Mouse (Mus musculus): ENCODE data around the gene Ssb. TPM values are rescaled to one million over a fixed set of nuclear protein-coding genes. Genes with fewer than 3 reads are reported as not detected.

Gene Ssb
- polyA plus RNA-seq (2015; fragmentation: Nextera tagmentation; extraction: Ambion mirVana), result 296 and 313 TPM in 2 replicates

DNA sequence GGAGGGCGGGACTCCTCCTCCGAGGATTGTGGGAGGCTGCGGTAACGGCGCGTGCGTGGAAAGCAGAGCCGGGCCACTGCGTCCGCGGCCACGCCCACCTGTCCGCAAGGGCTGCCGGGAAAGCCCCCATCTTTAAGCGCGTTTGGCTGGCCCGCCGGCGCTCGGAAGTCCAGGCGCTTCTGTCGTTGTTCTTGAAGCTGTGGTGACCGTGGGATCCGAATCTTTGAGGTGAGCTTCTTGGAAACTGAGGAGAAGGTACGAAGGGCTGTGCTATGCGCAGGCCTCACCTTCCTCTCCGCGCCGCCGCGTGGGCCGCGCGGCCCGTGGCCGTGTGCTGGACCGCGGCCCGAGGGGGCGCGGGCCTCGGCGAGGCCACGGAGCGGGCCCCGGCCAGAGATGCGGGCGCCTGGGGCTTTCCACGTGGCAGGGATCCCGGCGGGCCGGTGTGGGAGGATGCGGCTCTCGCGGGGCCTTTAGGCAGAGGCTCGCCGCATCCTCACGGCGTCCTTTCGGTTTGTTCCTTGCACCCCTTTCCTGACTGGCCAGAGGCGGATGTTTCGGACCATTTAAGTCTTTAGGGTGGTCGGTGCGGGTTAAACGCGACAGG is at the start of gene Ssb:
Ssb (plus strand) TSS at position 78 of the 607 bp plus-strand sequence.
- peak within 1 kb of the TSS; percentile 100 for H3K4me3 ChIP-seq (ENCODE audit: low read length)
- ATAC-seq (ENCODE audit: low FRiP score, low TSS enrichment), result peak; percentile 97
- peak within 1 kb of the TSS; percentile 100 for H3K9ac ChIP-seq (replicated peaks; ENCODE audit: low read length)
- under 1% methylated on average over 62 of the region's 66 CpGs for WGBS
- no peaks in the 10 kb centered on the region for H3K27me3 ChIP-seq (ENCODE audit: insufficient read depth, low read length)
- peaks cover 8% of the 10 kb centered on the region; the same call in 1 of the 2 replicates for H3K36me3 ChIP-seq (ENCODE audit: insufficient read depth, low read length)
- H3K27ac ChIP-seq (ENCODE audit: low read length), result peak within 1 kb of the TSS; percentile 94
- peaks cover 12% of the 10 kb centered on the region; the same call in 1 of the 2 replicates for H3K4me1 ChIP-seq (ENCODE audit: insufficient read depth, low read length)
- H3K9me3 ChIP-seq (ENCODE audit: low read length), result no peaks in the 10 kb centered on the region
- peak within 1 kb of the TSS; percentile 67 for H3K4me2 ChIP-seq (replicated peaks; ENCODE audit: low read depth, low read length)

DNA sequence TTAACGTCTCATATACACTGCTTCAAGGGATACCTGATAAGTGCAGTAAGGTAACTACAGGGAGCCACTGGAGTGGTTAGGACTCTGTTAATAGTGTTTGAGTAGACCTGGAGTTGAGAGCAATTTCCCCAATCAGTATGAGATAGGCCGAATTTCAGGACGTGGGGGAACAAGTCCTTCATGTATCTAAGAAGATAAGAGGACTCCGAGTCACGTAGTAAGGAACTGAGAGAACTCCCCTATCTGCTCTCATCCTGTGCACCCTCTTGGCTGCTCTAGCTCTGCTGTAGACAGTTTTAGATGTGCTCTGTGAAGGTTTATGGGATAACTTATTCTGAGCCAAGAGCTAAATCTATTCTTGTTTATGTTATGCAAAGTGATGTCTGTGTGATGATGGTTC is 44.8 kb upstream of the Ssb start:
- WGBS, result 67% methylated on average over 5 of the region's 5 CpGs
- no peak overlapping the region for H3K9ac ChIP-seq (replicated peaks; ENCODE audit: low read length)
- ATAC-seq (ENCODE audit: low FRiP score, low TSS enrichment), result no peak
- H3K4me3 ChIP-seq (ENCODE audit: low read length), result no peak overlapping the region
- H3K4me2 ChIP-seq (replicated peaks; ENCODE audit: low read depth, low read length), result no peak overlapping the region
- no peaks in the 10 kb centered on the region for H3K9me3 ChIP-seq (ENCODE audit: low read length)
- H3K27ac ChIP-seq (ENCODE audit: low read length), result no peak overlapping the region
- no peaks in the 10 kb centered on the region for H3K27me3 ChIP-seq (ENCODE audit: insufficient read depth, low read length)
- peaks cover 2% of the 10 kb centered on the region; the same call in 1 of the 2 replicates for H3K4me1 ChIP-seq (ENCODE audit: insufficient read depth, low read length)
- no peaks in the 10 kb centered on the region for H3K36me3 ChIP-seq (ENCODE audit: insufficient read depth, low read length)

DNA sequence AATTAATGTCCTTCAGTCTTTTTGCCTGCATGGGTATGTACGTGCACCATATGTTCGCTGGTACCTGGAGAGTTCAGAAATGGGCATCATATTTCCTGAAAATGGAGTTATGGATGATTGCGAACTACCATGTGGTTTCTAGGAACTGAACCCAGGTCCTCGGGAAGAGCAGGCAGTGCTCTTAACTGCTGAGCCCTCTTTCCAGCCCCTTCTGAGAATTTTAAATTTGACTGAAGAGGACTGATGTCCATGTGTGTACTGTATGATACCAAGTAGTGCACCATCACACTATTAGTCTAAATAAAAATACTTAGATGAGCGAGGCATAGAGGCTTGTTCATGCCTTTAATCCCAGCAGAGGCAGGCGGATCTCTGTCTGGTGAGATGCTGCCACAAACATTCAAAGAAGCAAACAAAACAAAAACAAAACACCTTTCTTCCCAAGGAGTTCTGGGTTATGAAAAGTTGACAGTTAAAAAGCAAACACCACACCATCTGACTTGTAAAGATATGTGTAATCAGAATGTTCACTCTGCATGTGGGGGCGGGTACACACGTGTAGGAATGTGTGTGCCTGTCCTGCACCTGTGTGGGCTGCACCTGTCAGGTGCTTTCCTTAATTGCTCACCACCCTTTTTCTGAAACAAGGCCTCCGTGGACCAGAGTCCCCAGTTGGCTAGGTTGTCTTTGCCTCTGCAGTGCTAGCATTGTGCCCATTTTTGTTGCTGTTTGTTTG is 42.8 kb upstream of the Ssb start:
- ATAC-seq (ENCODE audit: low FRiP score, low TSS enrichment), result no peak
- no peaks in the 10 kb centered on the region for H3K36me3 ChIP-seq (ENCODE audit: insufficient read depth, low read length)
- peaks cover 7% of the 10 kb centered on the region; the same call in 1 of the 2 replicates for H3K4me1 ChIP-seq (ENCODE audit: insufficient read depth, low read length)
- 75% methylated on average over 9 of the region's 9 CpGs for WGBS
- H3K9ac ChIP-seq (replicated peaks; ENCODE audit: low read length), result no peak overlapping the region
- H3K27me3 ChIP-seq (ENCODE audit: insufficient read depth, low read length), result no peaks in the 10 kb centered on the region
- H3K4me3 ChIP-seq (ENCODE audit: low read length), result no peak overlapping the region
- no peak overlapping the region for H3K27ac ChIP-seq (ENCODE audit: low read length)
- no peaks in the 10 kb centered on the region for H3K9me3 ChIP-seq (ENCODE audit: low read length)
- no peak overlapping the region for H3K4me2 ChIP-seq (replicated peaks; ENCODE audit: low read depth, low read length)

DNA sequence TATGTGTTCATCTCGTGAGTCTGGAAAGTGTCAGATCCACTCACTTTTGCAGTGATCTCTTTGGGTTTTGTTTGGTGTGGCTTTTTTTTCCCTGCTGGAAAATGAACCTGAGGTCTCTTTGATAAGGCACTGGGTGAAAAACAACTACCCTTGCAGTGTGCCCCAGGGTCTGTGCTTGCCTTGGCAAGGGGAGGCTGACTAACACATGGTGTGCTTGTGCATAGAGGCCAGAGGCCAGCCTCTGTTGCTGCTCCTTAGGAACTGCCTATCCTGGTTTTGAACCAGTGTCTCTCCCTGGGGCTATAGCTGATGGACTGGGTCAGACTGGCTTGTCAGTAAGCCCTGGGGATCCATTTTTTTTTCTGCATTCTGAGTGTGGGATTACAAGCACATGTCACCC is 41.2 kb upstream of the Ssb start:
- Histone ChIP-seq H3K4me2 (replicated peaks; ENCODE audit: low read depth, low read length) (no peak overlapping the region), H3K36me3 (ENCODE audit: insufficient read depth, low read length) (peaks cover 4% of the 10 kb centered on the region; the same call in 1 of the 2 replicates), H3K4me3 (ENCODE audit: low read length) (no peak overlapping the region), H3K9ac (replicated peaks; ENCODE audit: low read length) (no peak overlapping the region), H3K27ac (ENCODE audit: low read length) (no peak overlapping the region), H3K4me1 (ENCODE audit: insufficient read depth, low read length) (peaks cover 16% of the 10 kb centered on the region; the same call in 1 of the 2 replicates), H3K27me3 (ENCODE audit: insufficient read depth, low read length) (no peaks in the 10 kb centered on the region), H3K9me3 (ENCODE audit: low read length) (no peaks in the 10 kb centered on the region)
- WGBS, result 61% methylated on average over 1 of the region's 1 CpGs
- ATAC-seq (ENCODE audit: low FRiP score, low TSS enrichment), result no peak

DNA sequence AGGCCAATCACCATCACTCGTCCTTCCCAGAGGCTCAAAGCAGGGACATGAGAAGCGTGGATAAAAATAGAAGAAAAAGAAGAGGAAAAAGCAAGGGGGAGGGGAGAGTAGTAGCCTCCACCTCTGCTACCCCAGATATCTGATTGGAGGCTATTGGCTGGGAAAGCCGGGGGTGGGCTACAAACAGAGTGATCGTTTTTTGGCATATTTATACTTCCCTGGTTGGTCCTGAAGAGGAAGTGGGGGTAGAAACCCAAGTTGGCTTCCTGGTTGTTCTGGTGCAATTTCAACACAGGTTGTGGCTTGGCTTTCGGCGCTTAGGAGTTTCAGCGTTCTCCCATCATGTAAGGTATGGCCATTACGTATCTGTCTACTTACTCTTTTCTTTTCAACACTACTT is 39.7 kb upstream of the Ssb start, which contains the start of gene Klhl23:
Klhl23 (plus strand) TSS at position 234 of the 400 bp plus-strand sequence.
- H3K4me2 ChIP-seq (replicated peaks; ENCODE audit: low read depth, low read length), result peak within 1 kb of the TSS; percentile 84
- H3K27me3 ChIP-seq (ENCODE audit: insufficient read depth, low read length), result no peaks in the 10 kb centered on the region
- peak within 1 kb of the TSS; percentile 84 for H3K4me3 ChIP-seq (ENCODE audit: low read length)
- peak within 1 kb of the TSS; percentile 95 for H3K27ac ChIP-seq (ENCODE audit: low read length)
- no peaks in the 10 kb centered on the region for H3K9me3 ChIP-seq (ENCODE audit: low read length)
- H3K36me3 ChIP-seq (ENCODE audit: insufficient read depth, low read length), result peaks cover 7% of the 10 kb centered on the region; the same call in 1 of the 2 replicates
- peaks cover 22% of the 10 kb centered on the region; the same call in 1 of the 2 replicates for H3K4me1 ChIP-seq (ENCODE audit: insufficient read depth, low read length)
- WGBS, result 12% methylated on average over 8 of the region's 8 CpGs
- ATAC-seq (ENCODE audit: low FRiP score, low TSS enrichment), result 0 out of 2 replicates have a peak, but pooled peaks have one; percentile 17
- H3K9ac ChIP-seq (replicated peaks; ENCODE audit: low read length), result peak within 1 kb of the TSS; percentile 95

DNA sequence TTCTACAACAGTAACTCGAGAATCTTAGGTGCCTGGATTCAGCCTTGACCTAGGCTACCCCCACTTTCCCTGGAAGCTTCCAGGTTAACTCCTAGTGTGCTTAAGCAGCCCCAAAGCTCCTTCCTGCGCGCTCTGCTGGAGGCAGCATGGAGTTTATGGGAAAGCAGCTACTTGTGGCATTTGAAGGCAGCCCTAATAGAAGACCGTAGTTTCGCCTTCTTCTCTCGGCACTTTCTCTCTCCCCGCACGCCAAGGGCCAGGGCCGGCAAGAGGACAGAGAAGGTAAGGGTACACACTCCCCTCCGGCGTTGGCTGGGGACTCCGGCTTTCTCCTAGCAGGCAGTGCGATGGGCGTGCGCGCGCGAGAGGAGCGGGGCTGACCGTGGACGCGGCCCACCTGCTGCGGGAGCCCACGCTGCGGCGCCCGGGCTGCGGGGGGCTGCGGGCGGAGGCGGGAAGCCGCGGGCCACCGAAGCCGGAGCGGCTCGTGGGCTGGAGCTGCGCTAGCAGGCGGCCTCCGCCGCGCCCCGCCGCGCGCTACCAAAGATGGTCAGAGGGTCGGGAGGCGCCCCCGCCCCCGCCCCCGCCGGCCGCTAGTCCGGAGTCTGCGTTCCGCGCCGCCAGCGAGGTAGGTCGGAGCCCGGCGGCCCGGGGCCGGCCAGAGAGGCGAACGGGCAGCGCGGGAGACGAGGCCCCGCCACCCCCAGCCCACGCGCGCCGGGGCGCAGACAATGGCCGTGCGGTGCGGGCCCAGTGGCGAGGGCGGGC is 38.8 kb upstream of the Ssb start:
- H3K9me3 ChIP-seq (ENCODE audit: low read length), result no peaks in the 10 kb centered on the region
- peak overlapping the region; percentile 95 for H3K9ac ChIP-seq (replicated peaks; ENCODE audit: low read length)
- H3K27ac ChIP-seq (ENCODE audit: low read length), result peak overlapping the region; percentile 95
- peaks cover 7% of the 10 kb centered on the region; the same call in 1 of the 2 replicates for H3K36me3 ChIP-seq (ENCODE audit: insufficient read depth, low read length)
- peak overlapping the region; percentile 84 for H3K4me3 ChIP-seq (ENCODE audit: low read length)
- H3K27me3 ChIP-seq (ENCODE audit: insufficient read depth, low read length), result no peaks in the 10 kb centered on the region
- peaks cover 22% of the 10 kb centered on the region; the same call in 1 of the 2 replicates for H3K4me1 ChIP-seq (ENCODE audit: insufficient read depth, low read length)
- H3K4me2 ChIP-seq (replicated peaks; ENCODE audit: low read depth, low read length), result peak overlapping the region; percentile 84
- WGBS, result under 1% methylated on average over 61 of the region's 80 CpGs
- ATAC-seq (ENCODE audit: low FRiP score, low TSS enrichment), result peak; percentile 83

DNA sequence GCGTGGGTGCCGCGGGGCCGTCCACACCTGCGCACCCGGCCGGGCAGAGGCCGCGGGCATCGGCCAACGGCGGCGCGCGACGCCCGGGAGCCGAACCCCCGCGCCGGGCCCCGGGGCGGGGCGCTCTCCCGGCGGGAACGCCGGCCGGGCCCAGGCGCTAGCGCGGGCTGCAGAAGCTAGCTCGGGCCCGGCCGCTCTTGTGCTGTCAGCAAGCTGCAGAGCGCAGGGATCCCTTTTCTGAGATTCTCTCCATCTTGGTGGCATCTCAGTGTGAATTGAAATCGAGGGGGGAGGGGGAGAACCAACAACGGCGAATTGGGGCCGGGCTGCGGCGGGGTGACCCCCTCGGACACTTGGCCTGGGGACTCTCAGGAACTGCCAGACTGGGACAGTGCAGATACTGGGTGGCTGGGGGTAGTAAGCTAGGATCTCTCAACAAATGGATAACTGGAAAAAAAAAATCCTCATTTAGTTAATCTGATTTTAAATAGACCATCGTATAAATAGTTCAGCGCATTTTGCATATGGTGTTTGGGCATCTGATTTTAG is 38.2 kb upstream of the Ssb start:
- H3K4me3 ChIP-seq (ENCODE audit: low read length), result peak overlapping the region; percentile 84
- H3K9me3 ChIP-seq (ENCODE audit: low read length), result no peaks in the 10 kb centered on the region
- peak overlapping the region; percentile 84 for H3K4me2 ChIP-seq (replicated peaks; ENCODE audit: low read depth, low read length)
- peak overlapping the region; percentile 95 for H3K9ac ChIP-seq (replicated peaks; ENCODE audit: low read length)
- ATAC-seq (ENCODE audit: low FRiP score, low TSS enrichment), result peak; percentile 85
- WGBS, result 3% methylated on average over 39 of the region's 45 CpGs
- H3K36me3 ChIP-seq (ENCODE audit: insufficient read depth, low read length), result peaks cover 7% of the 10 kb centered on the region; the same call in 1 of the 2 replicates
- H3K4me1 ChIP-seq (ENCODE audit: insufficient read depth, low read length), result peaks cover 22% of the 10 kb centered on the region; the same call in 1 of the 2 replicates
- no peaks in the 10 kb centered on the region for H3K27me3 ChIP-seq (ENCODE audit: insufficient read depth, low read length)
- H3K27ac ChIP-seq (ENCODE audit: low read length), result peak overlapping the region; percentile 95

DNA sequence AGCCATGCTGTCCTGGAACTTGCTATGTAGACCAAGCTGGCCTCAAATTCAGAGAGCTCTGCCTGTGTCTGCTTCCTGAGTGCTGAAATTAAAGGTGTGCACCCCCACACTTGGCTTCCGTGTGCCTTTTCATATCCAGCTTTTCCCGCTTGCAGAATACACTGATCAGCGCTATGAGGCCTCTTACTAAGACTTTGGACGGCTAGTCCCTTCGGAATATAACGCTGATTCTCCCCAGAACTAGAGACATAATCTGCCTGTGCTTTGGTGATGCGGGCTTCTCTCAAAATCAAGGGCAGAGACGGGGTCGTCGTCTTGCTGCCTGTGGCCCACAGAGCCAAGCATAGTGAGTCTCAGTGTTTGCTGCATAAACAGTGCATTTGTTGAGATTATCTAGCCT is 35.5 kb upstream of the Ssb start:
- H3K4me1 ChIP-seq (ENCODE audit: insufficient read depth, low read length), result peaks cover 22% of the 10 kb centered on the region; the same call in 1 of the 2 replicates
- H3K9me3 ChIP-seq (ENCODE audit: low read length), result no peaks in the 10 kb centered on the region
- H3K27me3 ChIP-seq (ENCODE audit: insufficient read depth, low read length), result no peaks in the 10 kb centered on the region
- WGBS, result 86% methylated on average over 10 of the region's 10 CpGs
- no peak overlapping the region for H3K4me3 ChIP-seq (ENCODE audit: low read length)
- no peak for ATAC-seq (ENCODE audit: low FRiP score, low TSS enrichment)
- H3K27ac ChIP-seq (ENCODE audit: low read length), result no peak overlapping the region
- no peak overlapping the region for H3K9ac ChIP-seq (replicated peaks; ENCODE audit: low read length)
- H3K36me3 ChIP-seq (ENCODE audit: insufficient read depth, low read length), result peaks cover 26% of the 10 kb centered on the region; the same call in 1 of the 2 replicates
- no peak overlapping the region for H3K4me2 ChIP-seq (replicated peaks; ENCODE audit: low read depth, low read length)

DNA sequence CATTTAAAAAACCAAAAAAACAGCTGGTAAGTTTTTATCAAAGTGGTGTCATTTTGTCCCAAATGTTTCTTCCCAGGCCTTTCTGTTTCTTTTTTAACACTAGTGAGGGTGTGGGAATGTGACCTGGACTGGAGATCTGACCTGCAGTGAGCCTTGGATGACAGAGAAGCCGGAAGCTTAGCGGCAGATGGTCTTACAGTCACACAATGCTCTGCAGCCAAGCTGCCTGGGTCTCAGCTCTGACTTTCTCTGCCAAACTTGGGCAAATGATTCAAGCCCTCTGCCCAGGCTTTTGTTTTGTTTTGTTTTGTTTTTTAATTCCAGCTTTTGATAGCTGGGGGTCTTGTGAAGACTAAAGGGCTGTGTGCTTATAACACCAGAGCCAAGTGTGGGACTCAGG is 35.0 kb upstream of the Ssb start:
- Histone ChIP-seq H3K27ac (ENCODE audit: low read length) (no peak overlapping the region), H3K27me3 (ENCODE audit: insufficient read depth, low read length) (no peaks in the 10 kb centered on the region), H3K4me1 (ENCODE audit: insufficient read depth, low read length) (peaks cover 22% of the 10 kb centered on the region; the same call in 1 of the 2 replicates), H3K9me3 (ENCODE audit: low read length) (no peaks in the 10 kb centered on the region), H3K36me3 (ENCODE audit: insufficient read depth, low read length) (peaks cover 30% of the 10 kb centered on the region; the same call in 1 of the 2 replicates), H3K4me2 (replicated peaks; ENCODE audit: low read depth, low read length) (no peak overlapping the region), H3K9ac (replicated peaks; ENCODE audit: low read length) (0 out of 2 replicates have a peak overlapping the region, but pooled peaks have one; percentile 16), H3K4me3 (ENCODE audit: low read length) (no peak overlapping the region)
- WGBS, result 49% methylated on average over 2 of the region's 2 CpGs
- no peak for ATAC-seq (ENCODE audit: low FRiP score, low TSS enrichment)
